Mouse (Mus musculus): ENCODE measurements around the gene Pip4k2a. TPM values are rescaled to one million over a fixed set of nuclear protein-coding genes. Genes with fewer than 3 reads are reported as not detected.

Gene Pip4k2a
- polyA plus RNA-seq, 1 experiment from 2014 or later = 9.9 TPM

DNA sequence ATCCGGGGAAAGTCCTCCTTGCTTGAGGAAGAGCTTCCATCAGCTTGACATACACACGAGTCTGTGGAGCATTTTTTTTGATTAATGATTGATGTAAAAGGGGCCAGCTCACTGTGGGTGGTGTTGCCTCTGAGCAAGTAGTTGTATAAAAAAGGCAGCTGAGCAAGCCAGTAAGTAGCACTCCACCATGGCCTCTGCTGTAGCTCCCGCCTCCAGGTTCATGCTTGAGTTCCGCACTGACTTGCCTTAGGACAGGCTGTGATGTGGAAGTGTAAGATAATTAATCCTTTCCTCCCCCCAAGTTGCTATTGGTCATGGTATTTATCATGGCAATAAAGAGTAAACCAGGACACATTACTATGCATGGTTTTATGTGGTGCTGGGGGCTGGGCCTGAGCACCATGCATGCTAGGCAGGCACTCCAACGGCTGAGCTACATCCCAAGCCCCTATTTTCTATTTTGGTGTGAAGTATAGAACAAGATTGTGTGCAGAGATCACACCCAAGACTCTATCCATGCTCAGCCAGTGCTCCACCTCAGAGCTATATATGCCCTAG, 78.0 kb downstream of the Pip4k2a start:
- Histone ChIP-seq H3K36me3 (no peaks in the 10 kb centered on the region), H3K4me2 (no peak overlapping the region), H3K9me3 (replicated peaks) (no peaks in the 10 kb centered on the region), H3K4me1 (peaks cover 3% of the 10 kb centered on the region; the same call in 1 of the 2 replicates), H3K27me3 (replicated peaks) (no peaks in the 10 kb centered on the region), H3K4me3 (replicated peaks) (no peak overlapping the region), H3K9ac (replicated peaks) (no peak overlapping the region), H3K27ac (replicated peaks) (no peak overlapping the region)
- WGBS = 32% methylated on average over 5 of the region's 5 CpGs
- ATAC-seq (ENCODE audit: low FRiP score) = no peak

DNA sequence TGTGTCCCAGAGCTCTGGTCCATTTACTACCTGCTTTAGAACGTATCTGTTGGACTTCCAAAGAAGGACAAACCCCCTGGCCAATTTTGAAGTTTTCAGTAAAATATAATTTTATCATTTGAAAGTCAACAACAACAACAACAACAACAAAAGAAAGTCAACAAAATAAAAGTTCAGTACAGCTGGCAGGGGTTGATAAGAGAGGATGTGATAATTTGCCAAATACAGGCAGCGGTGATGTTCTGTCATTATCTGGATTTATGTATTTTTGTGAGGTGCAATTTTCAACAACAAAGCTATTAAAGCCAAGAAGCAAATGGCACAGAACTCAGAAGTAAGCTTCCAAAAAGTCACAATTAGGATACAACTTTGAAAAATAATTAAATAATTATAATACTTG, 80.1 kb downstream of the Pip4k2a start:
- WGBS = 94% methylated on average over 2 of the region's 2 CpGs
- no peak for ATAC-seq (ENCODE audit: low FRiP score)

DNA sequence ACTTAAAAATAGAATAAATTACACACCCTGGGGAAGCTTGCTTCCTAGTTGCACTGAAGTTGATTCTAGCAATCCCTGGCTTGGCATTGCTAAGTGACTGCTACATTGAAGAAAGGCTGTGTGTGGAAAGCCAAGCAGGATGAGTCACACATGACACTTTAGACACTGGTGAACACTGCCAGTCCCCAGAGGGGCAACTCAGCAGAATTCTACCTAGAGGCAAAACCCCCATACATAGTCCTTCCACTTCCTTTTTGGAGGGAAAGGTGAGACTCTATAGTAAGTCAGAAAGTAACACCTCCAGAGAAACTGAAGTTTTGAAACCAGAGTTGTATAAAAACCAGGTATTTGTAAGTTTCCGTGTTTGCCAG, 80.6 kb downstream of the Pip4k2a start:
- H3K4me3 ChIP-seq (replicated peaks) = no peak overlapping the region
- H3K4me1 ChIP-seq = peaks cover 3% of the 10 kb centered on the region; the same call in 1 of the 2 replicates
- no peak overlapping the region for H3K27ac ChIP-seq (replicated peaks)
- 92% methylated on average over 1 of the region's 1 CpGs for WGBS
- ATAC-seq (ENCODE audit: low FRiP score) = no peak
- H3K9me3 ChIP-seq (replicated peaks) = no peaks in the 10 kb centered on the region
- H3K27me3 ChIP-seq (replicated peaks) = no peaks in the 10 kb centered on the region
- no peaks in the 10 kb centered on the region for H3K36me3 ChIP-seq
- no peak overlapping the region for H3K9ac ChIP-seq (replicated peaks)
- H3K4me2 ChIP-seq = no peak overlapping the region

More for the DNA sequence above, 80.1 kb downstream of the Pip4k2a start:
- Histone ChIP-seq H3K9ac (replicated peaks) (no peak overlapping the region), H3K27me3 (replicated peaks) (no peaks in the 10 kb centered on the region), H3K36me3 (no peaks in the 10 kb centered on the region), H3K4me1 (peaks cover 3% of the 10 kb centered on the region; the same call in 1 of the 2 replicates), H3K4me2 (no peak overlapping the region), H3K27ac (replicated peaks) (no peak overlapping the region), H3K4me3 (replicated peaks) (no peak overlapping the region), H3K9me3 (replicated peaks) (no peaks in the 10 kb centered on the region)

DNA sequence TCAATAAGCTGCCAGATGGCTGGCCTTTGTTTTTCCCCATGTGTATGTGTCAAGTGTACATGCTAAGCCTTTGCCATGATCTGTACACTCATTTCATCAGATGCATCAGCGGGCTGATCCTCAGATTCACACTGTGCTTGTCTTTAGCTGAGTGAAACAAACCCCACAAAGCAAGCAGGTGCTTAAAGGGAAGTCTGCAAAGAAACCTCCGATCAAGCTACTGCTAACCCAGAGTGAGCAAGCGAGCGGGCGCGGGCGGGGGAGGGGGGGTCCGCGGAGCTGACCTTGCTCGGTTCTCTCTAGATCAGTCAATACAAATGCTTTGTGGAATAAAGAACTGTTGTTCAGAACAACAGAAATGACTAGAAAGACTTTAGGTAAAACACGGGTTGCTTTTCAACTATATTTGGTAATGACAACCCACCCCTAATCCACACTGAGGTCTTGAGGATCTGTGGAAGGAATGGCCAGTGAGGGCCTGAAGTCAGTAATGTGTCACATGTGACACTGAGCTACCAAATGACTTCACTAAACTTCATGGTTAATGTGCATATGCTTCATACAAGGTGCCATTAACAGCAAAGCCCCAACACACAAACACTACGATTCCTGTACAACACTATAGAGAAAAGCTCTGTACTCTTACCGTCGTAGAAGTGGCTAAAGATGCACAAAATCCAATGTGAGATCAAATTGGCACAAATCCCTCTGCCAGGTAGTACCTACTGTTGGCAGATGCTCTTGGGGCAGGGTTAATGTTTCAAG, 81.1 kb downstream of the Pip4k2a start:
- H3K9me3 ChIP-seq (replicated peaks) = no peaks in the 10 kb centered on the region
- no peak overlapping the region for H3K4me3 ChIP-seq (replicated peaks)
- H3K4me2 ChIP-seq = no peak overlapping the region
- ATAC-seq (ENCODE audit: low FRiP score) = no peak
- H3K36me3 ChIP-seq = no peaks in the 10 kb centered on the region
- H3K27ac ChIP-seq (replicated peaks) = no peak overlapping the region
- H3K9ac ChIP-seq (replicated peaks) = no peak overlapping the region
- 73% methylated on average over 14 of the region's 14 CpGs for WGBS
- H3K27me3 ChIP-seq (replicated peaks) = no peaks in the 10 kb centered on the region
- H3K4me1 ChIP-seq = peaks cover 3% of the 10 kb centered on the region; the same call in 1 of the 2 replicates

DNA sequence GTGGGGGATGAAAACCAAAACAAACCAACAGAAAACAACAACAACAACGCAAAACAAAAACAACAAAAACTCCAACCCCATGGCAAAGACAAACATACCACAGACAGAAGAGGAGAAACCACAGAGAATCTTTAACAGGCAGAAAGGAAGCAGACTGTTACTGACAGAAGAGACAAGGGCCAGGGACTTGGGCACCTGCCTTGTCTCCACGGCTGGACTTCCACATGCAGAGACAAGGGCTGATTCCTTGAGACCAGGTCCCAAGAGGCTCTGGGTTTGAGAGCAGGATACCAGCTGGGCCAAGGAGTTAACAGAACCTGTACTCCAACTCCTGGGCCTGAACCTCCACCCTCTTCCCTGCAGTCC, 81.9 kb downstream of the Pip4k2a start:
- no peak overlapping the region for H3K9ac ChIP-seq (replicated peaks)
- H3K4me2 ChIP-seq = no peak overlapping the region
- no peaks in the 10 kb centered on the region for H3K36me3 ChIP-seq
- no peak overlapping the region for H3K27ac ChIP-seq (replicated peaks)
- no peaks in the 10 kb centered on the region for H3K27me3 ChIP-seq (replicated peaks)
- 75% methylated on average over 2 of the region's 2 CpGs for WGBS
- no peaks in the 10 kb centered on the region for H3K9me3 ChIP-seq (replicated peaks)
- H3K4me1 ChIP-seq = peaks cover 3% of the 10 kb centered on the region; the same call in 1 of the 2 replicates
- no peak for ATAC-seq (ENCODE audit: low FRiP score)
- no peak overlapping the region for H3K4me3 ChIP-seq (replicated peaks)

- H3K4me1 ChIP-seq = peaks cover 3% of the 10 kb centered on the region; the same call in 1 of the 2 replicates
- no peak overlapping the region for H3K9ac ChIP-seq (replicated peaks)
- no peaks in the 10 kb centered on the region for H3K36me3 ChIP-seq
- no peaks in the 10 kb centered on the region for H3K9me3 ChIP-seq (replicated peaks)
- H3K4me3 ChIP-seq (replicated peaks) = no peak overlapping the region
- 81% methylated on average over 9 of the region's 9 CpGs for WGBS
- no peaks in the 10 kb centered on the region for H3K27me3 ChIP-seq (replicated peaks)
- no peak overlapping the region for H3K27ac ChIP-seq (replicated peaks)
- ATAC-seq (ENCODE audit: low FRiP score) = no peak
- no peak overlapping the region for H3K4me2 ChIP-seq
Observed at GRCm38 (mm10) chr2:18915372-18916041, 82.4 kb downstream of the Pip4k2a start.

GRCm38 (mm10) chr2:18914750-18915149, 83.2 kb downstream of the Pip4k2a start:
- Histone ChIP-seq H3K9me3 (replicated peaks) (no peaks in the 10 kb centered on the region), H3K27me3 (replicated peaks) (no peaks in the 10 kb centered on the region), H3K36me3 (no peaks in the 10 kb centered on the region), H3K9ac (replicated peaks) (no peak overlapping the region), H3K27ac (replicated peaks) (no peak overlapping the region), H3K4me3 (replicated peaks) (no peak overlapping the region), H3K4me2 (no peak overlapping the region), H3K4me1 (0 out of 2 replicates have a peak, but pooled peaks cover 3% of the 10 kb centered on the region)
- no peak for ATAC-seq (ENCODE audit: low FRiP score)
- 77% methylated on average over 2 of the region's 2 CpGs for WGBS

- no peak overlapping the region for H3K27ac ChIP-seq (replicated peaks)
- WGBS = 79% methylated on average over 3 of the region's 3 CpGs
- ATAC-seq (ENCODE audit: low FRiP score) = no peak
- no peak overlapping the region for H3K4me3 ChIP-seq (replicated peaks)
- no peaks in the 10 kb centered on the region for H3K27me3 ChIP-seq (replicated peaks)
- H3K4me2 ChIP-seq = no peak overlapping the region
- H3K36me3 ChIP-seq = no peaks in the 10 kb centered on the region
- H3K9me3 ChIP-seq (replicated peaks) = no peaks in the 10 kb centered on the region
- H3K4me1 ChIP-seq = 0 out of 2 replicates have a peak, but pooled peaks cover 3% of the 10 kb centered on the region
- no peak overlapping the region for H3K9ac ChIP-seq (replicated peaks)
Observed at GRCm38 (mm10) chr2:18913642-18914041, 84.3 kb downstream of the Pip4k2a start.

- no peaks in the 10 kb centered on the region for H3K4me1 ChIP-seq
- no peak for ATAC-seq (ENCODE audit: low FRiP score)
- WGBS = 92% methylated on average over 6 of the region's 6 CpGs
- H3K27ac ChIP-seq (replicated peaks) = no peak overlapping the region
- no peaks in the 10 kb centered on the region for H3K9me3 ChIP-seq (replicated peaks)
- no peak overlapping the region for H3K4me3 ChIP-seq (replicated peaks)
- no peak overlapping the region for H3K9ac ChIP-seq (replicated peaks)
- H3K27me3 ChIP-seq (replicated peaks) = no peaks in the 10 kb centered on the region
- H3K36me3 ChIP-seq = no peaks in the 10 kb centered on the region
- no peak overlapping the region for H3K4me2 ChIP-seq
Observed at GRCm38 (mm10) chr2:18911251-18911934, 86.5 kb downstream of the Pip4k2a start.

GRCm38 (mm10) chr2:18910209-18910608, 87.7 kb downstream of the Pip4k2a start:
- H3K36me3 ChIP-seq = no peaks in the 10 kb centered on the region
- no peak for ATAC-seq (ENCODE audit: low FRiP score)
- H3K27me3 ChIP-seq (replicated peaks) = no peaks in the 10 kb centered on the region
- no peak overlapping the region for H3K27ac ChIP-seq (replicated peaks)
- no peak overlapping the region for H3K4me2 ChIP-seq
- H3K9me3 ChIP-seq (replicated peaks) = no peaks in the 10 kb centered on the region
- H3K4me3 ChIP-seq (replicated peaks) = no peak overlapping the region
- no peaks in the 10 kb centered on the region for H3K4me1 ChIP-seq
- WGBS = 89% methylated on average over 6 of the region's 6 CpGs
- H3K9ac ChIP-seq (replicated peaks) = no peak overlapping the region

- no peaks in the 10 kb centered on the region for H3K9me3 ChIP-seq (replicated peaks)
- H3K27ac ChIP-seq (replicated peaks) = no peak overlapping the region
- H3K27me3 ChIP-seq (replicated peaks) = no peaks in the 10 kb centered on the region
- 83% methylated on average over 6 of the region's 6 CpGs for WGBS
- H3K9ac ChIP-seq (replicated peaks) = no peak overlapping the region
- no peak for ATAC-seq (ENCODE audit: low FRiP score)
- H3K4me3 ChIP-seq (replicated peaks) = no peak overlapping the region
- H3K36me3 ChIP-seq = no peaks in the 10 kb centered on the region
- H3K4me2 ChIP-seq = no peak overlapping the region
- H3K4me1 ChIP-seq = no peaks in the 10 kb centered on the region
Observed at GRCm38 (mm10) chr2:18909713-18910112, 88.2 kb downstream of the Pip4k2a start.
